Mouse (Mus musculus) spleen, adult 2 months (tissue): ENCODE results near the gene Src. TPM values are rescaled to one million over a fixed set of nuclear protein-coding genes. Genes with fewer than 3 reads are reported as not detected.

Experiments
- DNase-seq, 2 experiments: peaks; one replicate each; pipeline versions ENCODE4 v3.0.0 to v3.0.0-alpha.2; 2012 to 2021; ENCODE audit warnings: low spot score in 2 of 2, low read depth in 1 of 2
- H3K27ac ChIP-seq: fragments of 200-500 bp; 2 replicates; pipeline ENCODE4 v1.5.1; 2012; ENCODE audit warnings: low read length, inconsistent platforms; ENCODE audit not compliant: insufficient read depth
- H3K27me3 ChIP-seq: fragments of 200-500 bp; 2 replicates; pipeline ENCODE4 v1.6.1; 2012; ENCODE audit warnings: mild to moderate bottlenecking, moderate library complexity, low read length, inconsistent platforms; ENCODE audit not compliant: control insufficient read depth, insufficient read depth
- H3K36me3 ChIP-seq: fragments of 200-500 bp; 2 replicates; pipeline ENCODE4 v1.6.1; 2012; ENCODE audit warnings: mild to moderate bottlenecking, low read length, inconsistent platforms; ENCODE audit not compliant: control insufficient read depth, insufficient read depth
- H3K4me1 ChIP-seq: fragments of 200-500 bp; 2 replicates; pipeline ENCODE4 v1.6.1; 2011; ENCODE audit warnings: inconsistent platforms; ENCODE audit not compliant: control insufficient read depth, insufficient read depth, insufficient read length
- H3K4me3 ChIP-seq: fragments of 200-500 bp; 2 replicates; pipeline ENCODE4 v1.5.1; 2011; ENCODE audit warnings: mild to moderate bottlenecking, inconsistent platforms; ENCODE audit not compliant: insufficient read depth, insufficient read length; ENCODE audit errors: extremely low read depth
- CTCF ChIP-seq: fragments of 200-500 bp; IDR thresholded peaks from 2 replicates; pipeline ENCODE4 v1.5.1; 2011; ENCODE audit warnings: mild to moderate bottlenecking, inconsistent platforms; ENCODE audit not compliant: insufficient read depth, insufficient read length, insufficient replicate concordance; ENCODE audit errors: extremely low read depth
- POLR2A ChIP-seq: fragments of 200-500 bp; IDR thresholded peaks from 2 replicates; pipeline ENCODE4 v1.6.1; 2011; ENCODE audit warnings: low read depth, low read length, inconsistent platforms
- WGBS: fragments of 180-500 bp; shearing (Covaris S2); methylation state at CpG from one replicate; pipeline ENCODE4 v1.1.7; 2018; 5-methylcytosine and 5-hydroxymethylcytosine counted together
- polyA plus RNA-seq: library from polyadenylated mRNA; depleted of rRNA; stranded (reverse); fragments of >200 nt; gene quantifications from 2 replicates; pipeline ENCODE4 v1.2.3, GENCODE M21; 2012

Gene Src
- polyA plus RNA-seq, 1 experiment, result 14.6 TPM

GRCm38 (mm10) chr2:157395960-157396359 is 22.3 kb upstream of the Src start:
- H3K27me3 ChIP-seq, result no peaks in the 10 kb centered on the region
- peak overlapping the region; percentile 48 for H3K27ac ChIP-seq
- WGBS, result 14% methylated on average over 13 of the region's 13 CpGs
- H3K4me3 ChIP-seq, result no peak overlapping the region
- peaks cover 23% of the 10 kb centered on the region; the same call in 1 of the 2 replicates for H3K4me1 ChIP-seq
- no peak for TF ChIP-seq CTCF
- no peak for TF ChIP-seq POLR2A
- peak; percentile 11 to 37 for DNase-seq
- peaks cover 9% of the 10 kb centered on the region for H3K36me3 ChIP-seq

DNA sequence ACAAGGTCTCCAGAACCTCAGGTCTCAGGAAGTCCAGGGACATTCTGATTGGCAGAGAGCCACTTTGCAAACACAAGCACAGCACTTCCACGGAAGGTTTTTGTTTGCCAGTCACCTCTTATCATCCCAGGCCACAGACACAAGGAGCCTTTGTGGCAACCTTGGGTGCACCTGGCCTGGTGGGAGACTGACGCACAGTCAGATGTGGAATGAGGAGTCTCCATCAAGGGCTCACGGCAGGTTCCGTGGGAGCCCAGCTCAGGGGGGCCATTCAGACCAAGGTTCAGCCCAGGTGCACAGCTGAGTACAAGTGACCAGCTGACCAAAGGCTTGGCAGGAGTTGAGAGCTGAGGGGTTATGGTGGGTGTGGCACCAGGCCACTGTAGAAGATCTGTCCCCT is 20.9 kb upstream of the Src start:
- peaks cover 23% of the 10 kb centered on the region; the same call in 1 of the 2 replicates for H3K4me1 ChIP-seq
- H3K27me3 ChIP-seq, result no peaks in the 10 kb centered on the region
- DNase-seq, result no peak
- TF ChIP-seq CTCF (no peak), POLR2A (no peak)
- no peak overlapping the region for H3K27ac ChIP-seq
- WGBS, result 90% methylated on average over 4 of the region's 4 CpGs
- no peak overlapping the region for H3K4me3 ChIP-seq
- H3K36me3 ChIP-seq, result peaks cover 7% of the 10 kb centered on the region

- Histone ChIP-seq H3K4me1 (peaks cover 23% of the 10 kb centered on the region; the same call in 1 of the 2 replicates), H3K36me3 (peaks cover 7% of the 10 kb centered on the region), H3K27me3 (no peaks in the 10 kb centered on the region), H3K4me3 (no peak overlapping the region), H3K27ac (no peak overlapping the region)
- no peak for DNase-seq
- WGBS, result 94% methylated on average over 4 of the region's 4 CpGs
- TF ChIP-seq POLR2A (no peak), CTCF (no peak)
These were observed 19.7 kb upstream of the Src start for GRCm38 (mm10) chr2:157398539-157398938.

DNA sequence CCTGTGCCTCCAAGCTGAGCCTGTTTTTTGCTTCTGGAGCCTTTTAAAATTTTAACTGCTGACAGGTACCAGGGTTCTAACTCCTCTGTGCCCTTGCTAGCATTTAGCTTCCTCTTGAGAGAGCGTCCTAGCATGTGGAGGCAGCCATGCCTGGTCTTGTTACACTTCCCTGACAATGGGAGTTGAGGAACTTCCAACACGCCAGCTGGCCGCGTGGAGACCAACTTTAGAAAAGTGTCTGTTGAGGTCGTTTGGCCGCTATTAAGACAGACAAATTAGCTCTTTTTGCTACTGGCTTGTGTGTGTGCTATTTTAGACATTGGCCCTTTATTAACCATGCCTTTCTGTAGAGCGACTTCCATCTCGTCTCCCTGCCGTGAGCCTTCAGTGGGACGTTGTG is 18.4 kb upstream of the Src start:
- no peak for DNase-seq
- TF ChIP-seq CTCF, result no peak
- no peak for TF ChIP-seq POLR2A
- Histone ChIP-seq H3K36me3 (peaks cover 7% of the 10 kb centered on the region), H3K27me3 (no peaks in the 10 kb centered on the region), H3K4me3 (no peak overlapping the region), H3K27ac (no peak overlapping the region), H3K4me1 (peaks cover 23% of the 10 kb centered on the region; the same call in 1 of the 2 replicates)
- WGBS, result 79% methylated on average over 10 of the region's 10 CpGs

GRCm38 (mm10) chr2:157400491-157400890 is 17.8 kb upstream of the Src start:
- TF ChIP-seq CTCF (no peak), POLR2A (no peak)
- peaks cover 18% of the 10 kb centered on the region; the same call in 1 of the 2 replicates for H3K4me1 ChIP-seq
- no peak for DNase-seq
- no peaks in the 10 kb centered on the region for H3K27me3 ChIP-seq
- H3K4me3 ChIP-seq, result no peak overlapping the region
- 61% methylated on average over 6 of the region's 6 CpGs for WGBS
- peaks cover 7% of the 10 kb centered on the region for H3K36me3 ChIP-seq
- H3K27ac ChIP-seq, result no peak overlapping the region

DNA sequence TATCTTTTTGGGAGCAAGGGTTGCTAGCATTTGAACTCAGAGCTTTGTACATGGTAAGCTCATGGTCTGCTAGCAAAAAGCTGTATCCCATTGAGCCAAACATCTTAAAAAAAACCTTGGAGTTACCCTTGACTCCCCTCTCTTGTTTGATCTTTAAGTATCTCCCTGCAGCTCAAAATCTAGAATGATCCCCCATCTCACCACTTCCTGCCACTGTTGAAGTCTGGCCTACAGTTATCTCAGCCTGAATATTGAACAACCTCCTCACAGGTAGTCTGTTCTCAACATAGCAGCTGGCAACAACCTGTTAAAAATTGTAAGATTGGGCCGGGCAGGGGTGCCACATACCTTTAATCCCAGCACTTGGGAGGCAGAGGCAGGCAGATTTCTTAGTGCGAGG is 17.0 kb upstream of the Src start:
- 85% methylated on average over 2 of the region's 2 CpGs for WGBS
- Histone ChIP-seq H3K4me3 (no peak overlapping the region), H3K27ac (no peak overlapping the region), H3K27me3 (no peaks in the 10 kb centered on the region), H3K36me3 (peaks cover 5% of the 10 kb centered on the region), H3K4me1 (peaks cover 13% of the 10 kb centered on the region; the same call in 1 of the 2 replicates)
- TF ChIP-seq CTCF, result no peak
- TF ChIP-seq POLR2A, result no peak
- DNase-seq, result no peak

DNA sequence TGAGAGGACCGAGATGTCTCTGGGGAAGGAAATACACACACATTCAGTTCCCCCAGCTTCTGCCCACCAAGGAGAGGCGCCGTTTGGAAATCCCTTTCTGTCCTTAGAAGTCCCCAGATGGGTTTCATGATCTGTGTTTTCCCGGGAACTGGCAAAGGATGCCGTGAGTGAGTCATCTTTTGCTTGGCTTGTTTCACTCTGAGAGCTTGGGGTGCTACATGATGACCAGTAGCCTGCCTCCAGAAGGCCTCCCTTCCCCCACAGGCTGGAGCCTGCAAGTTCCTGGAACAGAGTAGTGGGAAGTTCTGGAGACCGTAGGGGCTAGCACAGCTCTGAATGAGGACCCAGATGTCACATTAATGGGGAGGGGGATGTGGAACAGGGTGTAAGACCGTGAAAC is 10.6 kb upstream of the Src start:
- no peak for TF ChIP-seq CTCF
- TF ChIP-seq POLR2A, result no peak
- no peak overlapping the region for H3K27ac ChIP-seq
- H3K4me1 ChIP-seq, result no peaks in the 10 kb centered on the region
- 76% methylated on average over 7 of the region's 7 CpGs for WGBS
- no peak overlapping the region for H3K4me3 ChIP-seq
- DNase-seq, result no peak
- H3K27me3 ChIP-seq, result no peaks in the 10 kb centered on the region
- H3K36me3 ChIP-seq, result no peaks in the 10 kb centered on the region
